Mouse (Mus musculus) stomach, postnatal 0 days (tissue): ENCODE results near the gene Gm9.

Experiments used
- CTCF ChIP-seq: IDR thresholded peaks from 2 replicates; pipeline ENCODE4 v1.5.1; 2016; ENCODE audit warnings: antibody characterized with exemption, low read depth, mild to moderate bottlenecking, moderate library complexity
- EP300 ChIP-seq: optimal IDR thresholded peaks from 2 replicates; pipeline ENCODE3; 2016; ENCODE audit warnings: antibody characterized with exemption

DNA sequence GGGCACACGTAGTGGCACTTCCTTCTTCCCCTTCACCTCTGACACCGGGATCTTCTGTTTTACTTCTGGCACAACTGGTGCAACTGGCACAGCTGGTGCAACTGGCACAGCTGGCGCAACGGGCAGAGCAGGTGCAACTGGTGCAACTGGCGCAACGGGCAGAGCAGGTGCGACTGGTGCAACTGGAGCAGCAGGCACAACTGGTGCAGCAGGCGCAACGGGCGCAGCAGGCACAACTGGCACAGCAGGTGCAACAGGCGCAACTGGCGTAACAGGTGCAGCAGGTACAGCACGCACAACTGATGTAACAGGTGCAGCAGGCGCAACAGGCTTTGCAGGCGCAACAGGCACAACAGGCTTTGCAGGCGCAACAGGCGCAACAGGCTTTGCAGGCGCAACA lies 47.7 kb downstream of the Gm9 start:
- TF ChIP-seq CTCF, result no peak
- no peak for TF ChIP-seq EP300
